Mouse (Mus musculus) urinary bladder, postnatal 25 days (tissue): ENCODE measurements around the gene Sae1.

ENCODE experiments used
- DNase-seq: peaks from one replicate; pipeline ENCODE4 v3.0.0; 2022; ENCODE audit warnings: low spot score

The Sae1 gene

DNA sequence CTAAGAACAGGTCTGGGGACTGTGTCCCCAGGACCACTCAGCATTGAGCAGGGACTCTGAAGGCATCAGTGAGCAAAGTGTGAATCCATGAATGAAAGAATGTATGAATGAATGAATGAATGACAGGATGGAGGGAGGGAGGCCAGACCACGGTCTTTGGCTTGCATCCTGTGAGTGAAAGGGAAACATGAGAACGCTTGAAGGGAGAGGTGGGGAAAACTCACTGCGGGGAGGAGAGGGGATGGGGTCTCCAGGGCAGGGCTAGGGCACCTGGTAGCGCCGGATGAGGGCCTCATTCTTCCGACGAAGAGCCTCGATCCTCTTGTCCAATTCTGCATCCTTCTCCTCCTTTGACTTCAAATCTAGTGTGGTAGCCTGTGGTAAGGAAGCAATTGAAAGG lies 103.6 kb downstream of the Sae1 start:
- DNase-seq, result no peak

- no peak for DNase-seq
These were observed 105.3 kb downstream of the Sae1 start for GRCm38 (mm10) chr7:16282334-16282733.

DNA sequence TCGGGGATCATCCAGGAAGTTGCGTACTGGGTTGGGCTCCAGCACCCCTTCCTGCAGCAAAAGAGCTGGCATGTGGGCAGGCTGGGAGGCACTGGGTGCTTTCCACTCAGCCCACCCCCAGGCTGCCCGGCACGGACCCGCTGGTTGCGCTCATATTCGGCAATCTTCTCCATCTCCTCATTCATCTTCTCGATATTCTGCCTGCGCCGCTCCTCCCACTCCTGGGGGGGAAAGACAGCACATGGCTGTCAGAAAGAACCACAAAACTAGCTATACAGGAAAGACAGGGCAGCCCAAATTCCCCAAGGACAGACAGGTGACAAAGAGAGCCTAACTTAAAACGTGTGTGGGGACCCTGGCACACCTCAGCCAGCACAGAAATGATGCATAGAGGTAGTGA lies 106.9 kb downstream of the Sae1 start:
- no peak for DNase-seq

- DNase-seq, result no peak
These were observed 112.4 kb downstream of the Sae1 start for GRCm38 (mm10) chr7:16274922-16275890.

GRCm38 (mm10) chr7:16273766-16274140 lies 113.9 kb downstream of the Sae1 start:
- DNase-seq, result no peak

- DNase-seq, result peak; percentile 78
These were observed 114.4 kb downstream of the Sae1 start, which contains the start of gene Inafm1 for GRCm38 (mm10) chr7:16273081-16273765. Inafm1 (minus strand) TSS chr7:16273617.

DNA sequence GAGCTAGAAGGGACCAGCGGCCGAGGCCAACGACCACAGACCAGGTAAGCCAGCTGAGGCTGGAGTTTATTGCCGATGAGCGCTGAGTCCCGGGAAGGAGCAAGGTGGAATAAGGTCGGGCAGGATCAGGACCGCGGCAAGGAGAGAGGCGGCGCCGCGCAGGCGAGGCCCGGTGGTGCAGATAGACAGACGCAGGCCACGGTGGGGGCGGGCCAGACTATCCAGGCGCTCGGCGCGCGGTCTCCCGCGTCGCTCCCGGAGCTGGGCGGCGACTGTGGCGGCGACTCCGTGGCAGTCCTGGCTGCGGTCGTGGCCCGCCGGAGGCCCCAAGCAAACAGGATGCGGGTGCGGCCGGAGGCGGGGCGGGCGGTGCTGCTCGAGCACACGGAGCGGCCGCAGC lies 114.9 kb downstream of the Sae1 start:
- DNase-seq, result peak; percentile 55

- no peak for DNase-seq
These were observed 116.5 kb downstream of the Sae1 start for GRCm38 (mm10) chr7:16271139-16271538.
